Mouse (Mus musculus) spleen, adult 18-20 months (tissue): Measurements from ENCODE around the gene Asb15.

ENCODE experiments used
- DNase-seq, 2 experiments: peaks; one replicate each; pipeline ENCODE4 v3.0.0; 2022; ENCODE audit warnings: mixed read lengths in 2 of 2

Asb15 gene

DNA sequence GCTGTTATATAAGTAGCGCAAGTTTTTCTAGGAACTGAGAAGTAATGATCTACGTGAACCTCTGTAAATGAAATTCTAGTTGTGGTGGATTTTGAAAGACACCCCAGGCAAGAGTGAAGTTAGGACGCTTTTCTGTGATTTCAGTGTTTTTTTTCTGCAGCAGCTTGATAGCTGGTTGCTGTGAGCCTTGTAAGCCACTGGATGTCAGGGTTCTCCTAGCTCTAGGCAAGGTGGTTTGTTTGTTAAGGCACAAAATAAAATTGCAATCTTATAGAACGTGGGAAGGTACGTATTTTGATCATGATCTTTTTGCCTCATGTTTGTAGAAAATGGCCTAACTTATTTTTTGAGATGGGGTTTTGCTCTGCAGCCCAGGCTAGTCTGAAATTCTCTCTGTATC lies 41.0 kb downstream of the Asb15 start:
- DNase-seq, result no peak

DNA sequence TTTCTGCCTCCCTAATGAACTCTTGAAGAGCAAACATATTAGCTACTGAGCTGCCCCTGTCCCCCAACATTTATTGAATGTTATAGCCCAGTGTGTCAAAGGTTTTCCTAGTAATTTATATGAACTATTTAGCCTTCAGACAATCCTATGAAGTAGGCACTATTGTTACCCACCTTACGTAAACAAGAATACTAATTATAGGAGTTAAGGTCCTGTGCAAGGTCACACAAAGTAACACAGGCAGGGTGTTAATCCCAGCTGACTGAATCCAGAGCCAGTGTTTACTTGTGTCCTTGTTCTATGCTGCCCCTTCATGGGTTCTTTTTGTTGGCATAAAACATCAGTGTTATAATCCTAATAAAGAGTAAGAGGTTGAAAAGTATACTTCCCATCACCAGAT lies 41.8 kb downstream of the Asb15 start:
- no peak for DNase-seq

DNA sequence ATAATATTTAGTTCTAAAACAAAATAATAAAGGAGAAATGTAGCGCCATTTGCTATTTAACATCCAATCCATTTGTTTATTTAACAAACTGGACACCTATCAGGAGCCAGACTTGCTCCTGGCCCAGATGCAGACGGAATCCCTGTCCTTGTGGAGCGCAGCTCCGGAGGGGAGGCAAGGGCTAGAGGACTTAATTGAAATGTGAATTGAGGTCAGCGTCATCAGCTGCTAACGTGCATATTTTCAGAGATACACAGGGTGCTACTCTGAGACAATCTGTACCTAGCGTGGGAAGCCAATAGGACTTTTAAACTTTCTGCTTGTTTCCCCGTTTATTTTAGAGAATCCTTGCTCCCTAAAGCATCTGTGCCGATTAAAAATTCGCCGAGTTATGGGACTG lies 42.3 kb downstream of the Asb15 start:
- DNase-seq, result no peak

DNA sequence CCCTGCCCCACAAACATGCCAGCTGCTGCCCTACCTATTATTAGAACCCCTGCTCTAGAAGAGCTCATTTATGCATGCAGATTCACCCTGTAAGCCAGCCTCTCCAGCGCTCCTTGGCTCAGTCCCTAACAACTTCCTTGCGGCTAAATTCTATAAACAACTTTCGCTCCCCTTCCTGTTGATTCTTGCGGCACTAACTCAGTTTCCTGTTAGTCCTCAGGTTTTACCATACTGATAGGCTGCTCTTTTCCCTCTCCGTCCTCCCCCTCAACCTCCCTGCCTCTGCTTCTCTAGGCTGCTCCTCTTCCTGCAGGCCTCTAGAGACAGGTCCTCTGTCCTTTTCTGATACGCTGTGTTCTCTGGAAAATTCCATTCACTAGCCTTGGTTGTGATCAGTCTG lies 43.2 kb downstream of the Asb15 start:
- DNase-seq, result no peak

DNA sequence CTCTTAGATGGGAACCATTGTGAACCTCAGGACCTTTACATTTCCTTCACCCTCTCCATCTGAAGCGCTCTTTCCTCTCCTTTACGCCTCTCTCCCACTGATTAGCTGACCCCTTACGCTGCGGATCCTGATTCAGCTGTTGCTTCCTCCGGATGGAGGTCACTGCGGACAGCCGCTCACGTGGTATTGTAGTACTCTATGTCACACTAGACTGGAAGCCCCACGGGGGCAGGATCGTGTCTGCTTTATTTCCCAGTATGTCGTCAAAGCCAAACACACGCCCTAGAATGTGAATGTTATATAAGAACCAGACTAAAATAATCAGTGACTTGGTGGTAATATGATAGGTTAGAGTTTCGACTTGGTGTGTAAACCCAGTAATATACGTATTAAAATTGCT lies 44.5 kb downstream of the Asb15 start:
- DNase-seq, result no peak

DNA sequence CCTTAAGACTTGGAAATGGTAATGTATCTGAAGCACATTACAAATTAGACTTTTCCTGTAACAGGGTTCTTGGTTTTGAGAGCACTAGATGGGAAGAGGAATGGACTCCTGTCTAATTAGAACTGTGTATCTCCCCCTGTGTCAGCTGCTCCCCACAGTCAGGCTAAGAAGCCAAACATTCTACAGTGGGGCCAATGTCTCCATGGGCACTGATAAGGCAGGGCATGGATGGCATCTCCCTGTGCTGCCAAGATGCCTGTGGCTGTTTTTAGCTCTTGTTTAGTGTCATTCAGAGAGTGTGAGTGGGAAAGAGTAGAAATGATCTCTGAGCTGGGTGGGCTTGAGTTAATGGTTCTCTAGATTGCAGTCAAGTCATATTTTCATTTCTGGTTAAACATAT lies 45.4 kb downstream of the Asb15 start:
- DNase-seq, result no peak

DNA sequence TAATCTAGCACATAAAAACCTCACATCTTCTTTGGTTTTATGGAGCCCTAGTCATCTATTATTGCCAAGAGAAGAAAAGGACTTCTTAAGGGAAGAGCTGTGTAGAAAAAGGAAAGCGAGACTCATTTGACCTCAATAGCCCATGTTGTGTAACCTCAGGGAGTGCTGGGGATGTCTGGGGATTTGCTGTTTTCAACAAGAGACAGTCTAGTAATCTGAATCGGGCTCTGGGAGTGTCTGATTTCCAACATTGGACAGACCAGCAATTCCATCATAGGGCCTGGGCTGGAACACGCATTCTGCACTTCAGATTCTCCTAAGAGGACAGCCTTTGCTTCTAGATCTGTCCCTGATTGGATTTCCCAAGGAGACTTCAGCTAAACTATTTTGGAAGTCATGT lies 55.5 kb downstream of the Asb15 start:
- DNase-seq, result no peak

DNA sequence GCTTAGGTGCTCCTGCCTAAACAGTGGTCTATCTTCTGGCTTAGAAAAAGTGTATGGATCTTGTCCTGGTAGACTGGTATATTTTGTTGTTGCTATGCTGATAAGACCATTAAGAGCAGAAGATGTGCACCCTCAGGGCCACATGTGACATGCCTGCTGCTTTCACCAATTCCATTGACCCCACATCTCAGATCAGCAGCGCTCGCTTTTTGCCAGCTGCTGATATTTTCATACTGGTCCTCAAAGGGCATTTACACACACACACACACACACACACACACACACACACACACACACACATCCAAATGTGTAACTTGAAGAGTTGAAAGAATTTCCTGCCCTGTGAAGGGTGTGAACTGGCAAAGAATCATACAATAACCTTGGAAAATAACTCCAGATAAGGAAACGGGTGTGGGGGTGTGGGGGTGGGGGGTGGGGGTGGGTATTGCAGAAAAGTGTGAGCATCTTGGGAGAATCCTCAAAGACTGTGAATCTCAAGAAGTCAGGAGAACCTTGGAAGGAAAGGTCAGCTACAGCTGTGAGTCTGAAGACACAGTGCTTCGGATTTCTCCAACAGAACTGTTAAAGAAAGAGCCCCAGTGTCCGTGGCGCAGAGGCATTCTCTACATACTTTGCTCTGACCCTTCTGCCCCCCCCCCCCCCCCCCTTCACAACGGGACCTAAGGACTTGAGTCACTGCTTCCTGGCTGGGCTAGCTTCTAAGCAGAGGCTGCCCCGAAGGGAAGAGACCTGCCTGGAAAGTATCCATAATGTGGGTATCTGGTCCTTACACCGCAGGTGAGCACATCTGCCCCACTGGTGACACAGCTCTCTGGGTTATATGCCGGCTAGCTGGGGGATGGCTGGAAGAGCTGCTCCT lies 57.7 kb downstream of the Asb15 start:
- no peak for DNase-seq

DNA sequence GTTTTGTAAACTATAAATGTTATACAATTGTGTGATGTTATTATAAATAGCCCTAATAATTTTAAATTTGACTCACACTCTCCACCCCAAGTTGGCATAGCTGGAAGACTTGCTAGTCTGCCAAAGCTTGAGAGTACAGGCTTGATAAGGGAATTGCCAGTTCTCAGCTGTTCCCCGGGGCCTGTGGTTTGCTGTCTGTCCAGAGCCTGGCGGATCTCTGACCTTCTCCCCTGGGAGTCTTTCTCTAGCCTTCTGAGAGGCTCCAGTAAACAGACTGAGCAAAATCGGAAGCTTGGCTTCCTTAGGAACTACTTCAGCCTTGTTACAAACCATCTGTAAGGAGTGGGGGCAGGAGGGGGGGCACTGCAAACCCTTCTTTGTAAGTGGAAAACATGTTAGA lies 58.9 kb downstream of the Asb15 start:
- DNase-seq, result no peak

DNA sequence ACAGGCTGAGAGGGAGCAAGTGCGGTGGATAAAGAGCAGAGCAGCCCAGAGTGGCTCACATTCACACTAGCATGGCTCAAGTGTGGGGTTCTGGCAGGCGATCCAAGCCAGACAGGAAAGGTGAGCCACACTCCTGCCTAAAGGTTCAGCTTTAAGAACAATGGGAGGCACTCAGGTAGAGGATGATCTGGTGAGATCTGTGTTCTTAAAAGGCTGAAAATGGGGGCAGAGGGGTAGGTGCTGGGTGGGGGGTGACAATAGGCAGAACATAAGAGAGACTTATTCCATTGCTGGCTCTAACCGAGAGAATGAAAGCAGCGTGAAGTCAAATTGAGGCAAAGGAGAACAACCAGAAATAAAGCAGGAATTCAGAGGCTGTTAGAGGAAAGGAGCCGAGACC lies 62.3 kb downstream of the Asb15 start:
- no peak for DNase-seq

DNA sequence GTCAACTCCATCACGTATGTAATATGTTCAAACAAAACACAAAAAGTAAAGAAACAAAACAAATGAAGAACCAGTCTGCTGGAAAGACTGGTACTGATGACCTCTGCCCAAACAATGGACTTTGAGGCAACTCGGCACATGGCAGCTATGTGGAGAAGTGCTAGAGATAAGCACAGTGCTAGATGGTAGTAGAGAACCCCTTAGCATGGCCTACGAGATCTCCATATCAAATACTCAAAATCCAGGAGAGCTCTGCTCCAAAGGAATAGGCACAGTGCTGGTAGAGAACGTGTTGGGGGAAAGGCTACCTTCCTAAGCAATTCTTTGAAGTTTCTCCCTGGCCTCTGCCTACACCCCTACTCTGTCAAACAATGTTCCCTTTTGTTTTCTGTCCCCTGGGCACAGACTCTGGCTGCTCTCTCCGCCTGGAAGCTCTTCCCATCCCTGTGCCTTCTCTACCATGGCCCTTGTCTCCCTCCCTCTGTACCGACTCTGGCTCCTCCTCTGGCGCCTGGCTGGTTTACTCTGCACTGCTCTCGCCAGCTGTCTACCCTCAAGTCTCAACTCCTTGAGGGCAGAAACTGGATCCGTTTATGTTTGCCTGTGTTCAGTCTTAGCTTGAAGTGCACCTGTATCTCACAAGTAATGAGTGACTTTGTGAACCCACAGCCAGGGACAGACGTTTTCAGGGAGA lies 63.7 kb downstream of the Asb15 start:
- DNase-seq, result no peak

DNA sequence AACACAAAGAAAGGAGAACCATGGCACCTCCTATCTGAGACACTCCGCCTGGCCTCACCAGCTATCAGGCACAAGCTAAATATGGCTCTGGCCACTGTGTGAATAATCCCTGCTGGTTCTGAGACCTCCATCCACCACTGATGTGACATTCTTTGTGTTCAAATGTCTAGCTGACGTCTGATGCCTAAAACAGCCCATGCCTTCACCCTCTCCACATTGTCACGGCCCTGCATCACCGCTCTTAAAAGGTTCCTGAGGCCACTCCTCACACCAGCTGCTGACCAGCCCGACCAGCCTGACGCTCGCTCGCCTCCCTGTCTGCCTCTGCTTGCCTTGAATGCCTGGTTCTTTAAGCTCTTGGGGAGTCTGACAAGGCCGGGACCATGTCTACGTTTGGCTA lies 69.6 kb downstream of the Asb15 start, which contains the start of gene Lmod2:
Gene Lmod2 (plus strand): TSS at position 263 of the 400 bp plus-strand sequence.
- DNase-seq, result no peak

DNA sequence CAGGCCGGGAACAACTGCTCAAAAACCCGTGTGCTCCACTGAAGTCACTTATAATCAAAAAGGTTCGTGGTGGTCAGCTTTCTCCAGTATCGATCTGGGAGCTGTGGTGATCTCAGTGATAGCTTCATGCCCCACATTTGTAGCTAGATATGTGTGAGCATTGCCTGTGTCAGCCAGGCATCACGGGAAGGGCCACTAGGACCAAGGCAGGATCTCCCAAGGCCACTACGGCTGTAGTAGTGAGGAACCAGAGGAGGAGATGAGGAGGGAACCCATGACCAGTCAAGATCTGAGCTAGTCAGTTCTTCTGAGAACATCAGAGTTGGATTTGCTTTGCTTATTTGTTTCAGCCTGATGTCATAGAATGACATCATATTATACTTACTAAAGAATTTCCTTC lies 71.2 kb downstream of the Asb15 start:
- no peak for DNase-seq

DNA sequence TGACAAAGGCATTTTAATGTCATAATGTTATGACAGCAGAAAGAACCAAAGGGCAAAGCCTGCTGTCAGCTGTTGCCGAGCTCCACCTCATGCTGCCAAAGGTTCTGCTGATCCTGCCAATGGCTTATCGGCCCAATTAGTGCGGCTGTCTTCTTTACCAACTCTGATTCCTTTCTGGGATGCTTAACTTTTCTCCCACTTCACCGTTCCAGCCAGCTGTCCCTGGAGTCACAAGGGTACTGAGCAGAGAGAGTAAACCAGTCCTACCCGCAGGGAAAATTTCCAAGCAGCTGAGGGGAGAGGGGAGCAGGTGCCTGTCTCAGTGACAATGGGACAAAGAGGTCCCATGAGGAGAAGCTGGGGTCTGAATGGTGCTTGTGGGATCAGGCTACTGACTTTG lies 71.7 kb downstream of the Asb15 start:
- no peak for DNase-seq

DNA sequence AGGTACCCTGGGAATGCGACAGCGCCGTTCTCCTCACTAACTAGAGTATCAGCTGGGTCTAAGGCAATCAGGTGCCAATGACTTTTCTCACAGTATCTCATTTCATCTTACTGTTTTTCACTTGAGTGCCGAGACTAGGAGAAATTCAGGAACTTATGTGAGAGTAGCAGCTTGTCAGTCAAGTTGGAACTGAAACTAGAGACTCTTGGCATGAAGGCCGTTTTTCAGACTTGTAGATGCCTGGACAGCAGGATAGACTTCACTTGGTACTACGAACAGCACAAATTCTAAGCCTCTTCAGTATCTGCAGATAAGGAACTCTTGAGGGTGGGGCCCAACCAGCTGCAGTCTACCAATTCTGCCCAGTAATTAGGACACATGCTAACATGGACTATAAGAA lies 72.2 kb downstream of the Asb15 start:
- DNase-seq, result no peak

DNA sequence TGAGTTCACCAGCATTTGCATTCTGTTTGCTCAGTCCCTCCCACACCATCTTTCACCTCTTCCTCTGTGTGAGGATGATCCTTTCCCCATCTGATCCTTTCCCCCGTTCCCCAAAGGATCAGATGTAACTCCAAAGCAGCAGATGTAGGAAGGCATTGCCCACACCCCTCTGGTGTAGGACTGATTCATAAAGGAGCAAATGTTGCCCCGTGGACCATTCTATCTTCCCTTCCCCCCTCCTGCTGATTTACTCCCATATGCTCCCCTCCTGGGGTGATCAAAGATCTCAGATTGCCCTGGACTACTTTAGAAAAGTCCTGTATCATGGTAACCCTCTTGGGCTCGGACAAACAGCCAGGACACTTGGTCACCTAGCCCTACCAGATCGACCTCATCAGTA lies 72.8 kb downstream of the Asb15 start:
- DNase-seq, result no peak

DNA sequence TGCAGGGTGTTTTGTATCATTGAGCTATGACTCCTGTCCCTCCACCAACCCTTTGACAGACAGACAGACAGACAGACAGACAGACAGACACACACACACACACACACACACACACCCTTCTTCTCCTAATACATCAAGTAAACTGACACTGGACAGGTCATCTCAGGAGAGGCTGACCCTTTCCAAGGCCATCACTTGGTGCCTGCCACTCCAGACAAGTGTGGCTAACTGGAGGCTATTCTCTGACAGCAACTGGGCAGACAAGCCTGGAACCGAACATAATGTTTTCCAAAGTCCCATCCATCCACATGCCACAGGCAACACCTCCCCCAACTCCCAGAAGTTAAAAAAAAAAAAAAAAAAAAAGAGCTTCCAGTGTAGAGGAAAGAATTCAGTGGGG lies 73.7 kb downstream of the Asb15 start:
- DNase-seq, result no peak

DNA sequence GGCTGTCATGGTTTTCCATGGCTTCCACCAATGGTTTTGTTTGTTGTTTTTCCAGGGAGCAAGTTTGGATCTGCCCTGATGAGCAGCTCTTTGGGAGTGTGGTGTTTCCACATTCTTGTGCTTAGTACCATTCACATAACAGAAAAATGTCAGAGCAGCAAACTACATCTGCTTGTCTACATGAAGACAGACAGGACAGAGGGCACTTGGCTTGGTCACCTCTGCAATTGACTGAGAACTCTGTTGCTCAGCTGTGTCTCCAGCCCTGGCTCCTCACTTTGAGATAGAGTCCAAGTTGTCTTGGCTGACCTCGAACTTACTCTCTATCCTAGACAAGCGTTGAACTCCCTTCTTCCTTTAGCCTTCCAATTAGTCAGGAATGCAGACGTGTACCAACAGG lies 74.4 kb downstream of the Asb15 start:
- no peak for DNase-seq

DNA sequence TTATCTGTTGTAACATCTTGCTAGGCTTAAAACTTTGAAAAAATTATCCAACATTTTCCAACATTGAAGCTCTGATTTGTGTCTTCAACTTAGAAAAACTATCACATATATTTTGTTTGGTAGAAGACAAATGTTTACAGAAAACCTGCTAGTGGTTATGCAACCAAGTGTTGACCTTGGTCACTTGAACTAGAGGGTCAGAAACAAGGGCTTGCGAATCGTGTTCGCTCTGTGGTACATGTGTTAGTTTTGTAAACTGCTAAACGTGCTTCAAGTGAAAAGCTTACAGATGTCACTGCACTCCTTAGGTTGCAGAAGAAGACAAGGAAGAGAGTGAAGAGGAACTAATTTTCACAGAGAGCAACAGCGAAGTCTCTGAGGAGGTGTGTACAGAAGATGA lies 75.0 kb downstream of the Asb15 start:
- DNase-seq, result no peak

DNA sequence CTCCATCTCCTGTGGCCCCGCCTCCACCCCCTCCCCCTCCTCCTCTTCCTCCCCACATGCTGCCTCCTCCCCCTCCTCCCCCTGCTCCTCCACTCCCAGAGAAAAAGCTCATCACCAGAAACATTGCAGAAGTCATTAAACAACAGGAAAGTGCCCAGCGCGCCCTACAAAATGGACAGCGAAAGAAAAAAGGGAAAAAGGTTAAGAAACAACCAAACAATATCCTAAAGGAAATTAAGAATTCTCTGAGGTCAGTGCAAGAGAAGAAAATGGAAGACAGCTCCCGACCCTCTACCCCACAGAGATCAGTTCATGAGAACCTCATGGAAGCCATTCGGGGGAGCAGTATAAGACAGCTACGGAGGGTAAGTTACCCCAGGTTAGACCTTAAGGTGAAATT lies 76.3 kb downstream of the Asb15 start:
- DNase-seq, result no peak

DNA sequence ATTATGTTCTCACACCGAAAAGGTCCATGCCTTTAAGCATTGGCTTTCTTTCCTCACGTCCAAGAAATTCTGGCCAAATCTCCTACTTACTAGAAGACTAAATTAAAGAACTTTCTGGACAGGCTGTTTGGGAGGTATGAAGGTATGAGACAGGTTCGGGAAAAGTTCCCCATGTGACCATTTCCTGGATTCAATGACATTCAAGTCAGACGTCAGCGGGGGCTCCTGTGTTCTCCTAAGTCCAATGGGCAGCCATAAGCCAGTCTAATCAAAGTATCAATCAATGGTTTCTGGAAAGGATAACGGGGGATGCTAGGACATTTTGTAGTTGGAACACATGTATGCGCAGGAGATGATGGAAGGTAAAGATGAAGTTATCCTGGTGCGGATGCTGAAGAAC lies 77.7 kb downstream of the Asb15 start:
- DNase-seq, result no peak

DNA sequence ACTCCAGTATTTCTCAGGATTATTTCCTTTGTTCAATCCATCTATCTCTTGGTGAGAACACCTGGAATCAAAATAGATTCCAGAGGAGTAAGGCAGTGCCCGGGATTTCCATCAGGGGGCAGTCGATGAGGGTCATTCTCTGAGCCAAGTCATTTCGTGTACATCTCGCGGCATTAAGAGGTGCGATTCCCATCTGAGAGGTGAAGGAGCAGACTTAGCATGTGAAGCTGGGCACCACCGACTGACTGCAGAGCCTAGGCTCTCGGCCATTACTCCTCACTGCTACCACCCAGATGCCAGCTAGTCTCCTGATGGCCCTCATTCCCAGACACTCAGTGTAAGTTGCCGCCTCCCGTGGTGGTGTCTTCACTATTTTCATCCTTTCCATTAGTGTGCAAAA lies 78.6 kb downstream of the Asb15 start:
- DNase-seq, result no peak

DNA sequence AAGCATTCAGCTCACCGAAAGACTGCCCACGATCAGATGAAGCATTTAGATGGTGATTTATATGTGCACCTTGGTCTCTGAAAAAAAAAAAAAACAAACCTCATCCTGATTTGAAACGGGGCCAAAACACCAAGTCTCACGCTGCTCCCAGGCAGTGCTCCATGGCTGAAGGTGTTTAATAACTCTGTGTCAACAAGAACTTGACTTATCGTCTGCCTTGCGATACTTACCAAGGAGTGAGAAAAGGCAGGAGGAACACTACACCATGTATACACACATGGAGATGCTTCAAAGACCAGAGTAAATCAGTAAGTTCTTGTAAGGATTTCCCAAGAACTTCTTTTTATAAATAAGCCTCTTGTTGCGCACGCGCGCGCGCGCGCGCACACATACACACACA lies 79.6 kb downstream of the Asb15 start:
- DNase-seq, result no peak

DNA sequence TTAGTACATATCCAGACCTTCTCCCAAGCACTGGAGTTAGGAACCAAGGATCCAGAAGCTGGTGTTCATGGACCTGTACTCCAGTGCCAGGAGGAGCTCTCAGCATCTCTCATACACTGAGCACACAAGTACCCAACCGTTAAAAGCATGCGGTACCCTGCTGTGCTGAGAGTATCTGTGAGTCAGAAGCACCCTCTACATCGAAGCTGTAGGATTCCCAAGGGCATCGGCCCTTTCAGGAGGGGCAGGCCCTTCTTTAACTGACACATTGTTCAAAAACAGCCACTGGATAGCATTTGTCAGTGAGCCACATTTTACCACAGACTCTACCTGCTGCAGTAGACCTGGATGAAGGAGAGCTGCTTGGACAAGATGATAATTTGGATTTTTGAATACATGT lies 80.2 kb downstream of the Asb15 start:
- no peak for DNase-seq

DNA sequence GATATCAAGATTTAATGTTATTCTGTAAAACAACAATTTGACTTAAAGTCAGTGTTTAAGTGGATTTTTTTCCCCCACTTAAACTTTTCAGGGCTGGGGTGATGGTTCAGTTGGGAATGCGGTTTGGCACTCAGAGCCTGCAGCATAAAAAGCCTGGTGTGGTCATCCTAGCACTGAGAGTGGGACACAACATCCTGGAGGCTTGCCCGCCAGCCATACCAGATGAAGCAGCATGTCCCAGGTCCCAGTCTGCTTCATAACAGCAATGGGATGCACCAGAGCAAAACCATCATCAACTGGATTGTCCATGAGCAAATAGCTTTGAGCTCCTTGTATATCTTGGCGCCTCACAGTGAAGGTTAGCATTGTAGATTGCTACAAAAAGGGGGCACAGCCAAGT lies 80.7 kb downstream of the Asb15 start:
- no peak for DNase-seq
